Mouse (Mus musculus): ENCODE data around the gene Zfp94. TPM values are rescaled to one million over a fixed set of nuclear protein-coding genes. Genes with fewer than 3 reads are reported as not detected.

Zfp94 gene
- polyA plus RNA-seq, 1 experiment from 2014 or later, result 14.3 TPM

DNA sequence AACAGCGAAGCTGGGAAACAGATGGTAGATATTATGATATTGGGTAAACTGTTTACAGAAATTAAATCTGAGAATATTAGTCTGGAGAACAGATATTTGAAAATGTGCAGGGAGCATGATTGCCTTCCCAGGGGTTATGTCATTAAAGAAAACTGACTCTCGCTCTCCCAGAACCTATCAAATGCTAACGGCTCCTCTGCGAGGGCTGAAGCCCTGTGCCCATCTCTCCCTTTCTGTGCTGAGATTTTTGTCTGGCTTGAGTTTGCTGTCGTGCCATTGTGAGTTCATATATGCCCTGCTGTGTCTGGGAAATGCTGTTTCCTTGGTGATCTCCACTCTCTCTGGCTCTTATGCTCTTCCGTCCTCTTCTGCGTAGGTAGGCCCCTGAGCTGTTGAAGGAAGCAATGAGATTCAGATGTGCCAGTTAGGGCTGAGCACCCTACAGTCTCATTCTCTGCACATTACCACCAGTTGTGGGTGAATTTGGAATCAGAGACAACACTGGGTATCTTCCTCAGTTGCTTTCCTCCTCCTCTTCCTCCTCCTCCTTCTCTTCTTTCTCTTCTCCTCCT, 27.3 kb upstream of the Zfp94 start:
- no peak for ATAC-seq (ENCODE audit: insufficient number of reproducible peaks, insufficient read depth, low FRiP score, low TSS enrichment, low read depth)
- Histone ChIP-seq H3K4me1 (no peaks in the 10 kb centered on the region), H3K36me3 (no peaks in the 10 kb centered on the region), H3K27me3 (no peaks in the 10 kb centered on the region), H3K9me3 (no peaks in the 10 kb centered on the region), H3K4me2 (no peak overlapping the region), H3K4me3 (no peak overlapping the region), H3K9ac (no peak overlapping the region), H3K27ac (no peak overlapping the region)
- 42% methylated on average over 7 of the region's 7 CpGs for WGBS

DNA sequence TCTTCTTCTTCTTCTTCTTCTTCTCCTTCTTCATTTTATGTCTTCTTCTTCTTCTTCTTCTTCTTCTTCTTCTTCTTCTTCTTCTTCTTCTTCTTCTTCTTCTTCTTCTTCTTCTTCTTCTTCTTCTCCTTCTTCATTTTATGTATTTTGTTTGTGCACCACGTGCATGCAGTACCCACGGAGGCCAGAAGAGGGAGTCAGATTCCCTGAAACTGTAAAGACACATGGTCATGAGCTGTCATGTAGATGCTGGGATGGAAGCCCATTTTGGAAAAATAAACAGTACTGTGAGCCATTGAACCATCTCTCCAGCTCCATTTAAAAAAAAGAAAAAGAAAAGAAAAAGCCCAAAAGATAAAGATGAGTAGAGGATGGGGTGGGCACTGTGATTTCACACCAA, 21.8 kb upstream of the Zfp94 start:
- no peaks in the 10 kb centered on the region for H3K36me3 ChIP-seq
- H3K27ac ChIP-seq, result no peak overlapping the region
- no peak overlapping the region for H3K9ac ChIP-seq
- no peak for ATAC-seq (ENCODE audit: insufficient number of reproducible peaks, insufficient read depth, low FRiP score, low TSS enrichment, low read depth)
- no peak overlapping the region for H3K4me3 ChIP-seq
- H3K4me2 ChIP-seq, result no peak overlapping the region
- WGBS, result 46% methylated on average over 2 of the region's 2 CpGs
- no peaks in the 10 kb centered on the region for H3K4me1 ChIP-seq
- H3K9me3 ChIP-seq, result 0 out of 2 replicates have a peak, but pooled peaks cover under 1% of the 10 kb centered on the region
- peaks cover 15% of the 10 kb centered on the region for H3K27me3 ChIP-seq

DNA sequence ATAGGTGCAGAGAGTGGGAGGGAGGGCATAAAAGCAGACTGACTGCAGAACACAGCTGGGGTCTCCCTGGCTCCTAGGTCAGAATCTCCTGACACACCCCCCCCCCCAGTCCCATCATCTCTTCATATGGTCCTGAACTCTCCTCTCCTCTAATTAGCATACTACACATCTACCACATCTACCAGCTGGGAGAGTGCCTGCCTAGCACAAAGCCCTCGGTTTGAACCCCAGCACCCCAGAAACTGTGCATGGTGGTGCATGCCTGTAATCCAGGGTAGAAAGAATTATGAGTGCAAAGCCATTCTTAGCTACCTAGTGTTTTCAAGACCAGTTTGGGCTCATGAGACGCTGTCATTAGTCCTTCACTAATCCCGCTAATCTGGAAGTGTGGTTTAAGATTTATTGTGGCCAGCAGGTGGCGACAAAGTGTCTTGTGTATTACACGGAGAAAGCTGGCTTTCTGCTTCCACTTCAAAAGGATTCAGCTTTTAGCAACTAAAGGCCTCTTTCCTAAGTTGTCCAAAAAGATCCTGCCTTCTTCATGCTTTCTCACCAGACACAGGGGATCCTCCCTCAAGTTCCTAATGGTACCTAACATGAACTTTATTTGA, 19.3 kb upstream of the Zfp94 start:
- Histone ChIP-seq H3K4me1 (no peaks in the 10 kb centered on the region), H3K4me3 (no peak overlapping the region), H3K27ac (no peak overlapping the region), H3K27me3 (peaks cover 24% of the 10 kb centered on the region), H3K9ac (no peak overlapping the region), H3K36me3 (no peaks in the 10 kb centered on the region), H3K4me2 (no peak overlapping the region), H3K9me3 (0 out of 2 replicates have a peak, but pooled peaks cover 3% of the 10 kb centered on the region)
- 12% methylated on average over 5 of the region's 5 CpGs for WGBS
- ATAC-seq (ENCODE audit: insufficient number of reproducible peaks, insufficient read depth, low FRiP score, low TSS enrichment, low read depth), result no peak

DNA sequence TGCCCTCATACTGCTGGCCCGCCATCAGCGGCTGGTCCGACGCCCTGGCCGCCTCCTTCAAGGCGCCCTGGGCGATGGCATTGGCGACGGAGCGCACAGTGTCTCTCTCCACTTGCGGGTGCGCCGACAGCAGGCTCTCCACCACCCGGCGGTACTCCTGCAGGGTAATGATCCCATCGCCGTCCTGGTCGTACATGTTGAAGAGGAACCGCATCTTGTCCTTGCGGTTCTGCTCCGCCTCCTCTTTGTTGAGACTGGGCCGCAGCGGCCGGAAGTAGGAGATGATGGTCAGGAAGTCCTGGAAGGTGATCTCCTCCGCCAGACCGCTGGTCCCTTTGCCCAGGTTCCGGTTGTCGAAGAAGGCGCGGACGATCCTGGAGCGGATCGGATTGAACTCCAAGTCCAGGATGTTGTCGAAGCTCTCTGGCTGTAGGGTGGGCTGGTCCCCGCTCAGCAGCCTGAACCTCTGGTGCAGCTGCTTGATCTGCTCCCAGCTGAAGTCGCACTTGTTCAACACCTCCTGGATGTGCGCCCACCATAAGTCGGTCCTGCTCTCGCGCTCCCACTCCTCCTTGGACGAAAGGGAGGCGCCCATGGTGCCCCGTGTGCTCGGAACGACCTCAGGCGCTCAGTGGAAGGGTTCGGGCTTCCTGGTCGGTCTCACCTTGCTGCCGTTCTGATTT, 17.0 kb upstream of the Zfp94 start, which contains the start of gene Tescl:
Gene Tescl, minus strand, starts transcription at position 633 of the 683 bp plus-strand sequence.
- H3K27ac ChIP-seq, result no peak within 1 kb of the TSS
- H3K4me3 ChIP-seq, result no peak within 1 kb of the TSS; the same call in 1 of the 2 replicates
- H3K36me3 ChIP-seq, result no peaks in the 10 kb centered on the region
- no peak for ATAC-seq (ENCODE audit: insufficient number of reproducible peaks, insufficient read depth, low FRiP score, low TSS enrichment, low read depth)
- H3K9ac ChIP-seq, result no peak within 1 kb of the TSS
- H3K4me1 ChIP-seq, result no peaks in the 10 kb centered on the region
- H3K9me3 ChIP-seq, result 0 out of 2 replicates have a peak, but pooled peaks cover 3% of the 10 kb centered on the region
- H3K27me3 ChIP-seq, result peaks cover 24% of the 10 kb centered on the region
- H3K4me2 ChIP-seq, result peak within 1 kb of the TSS; percentile 22
- 50% methylated on average over 49 of the region's 49 CpGs for WGBS

DNA sequence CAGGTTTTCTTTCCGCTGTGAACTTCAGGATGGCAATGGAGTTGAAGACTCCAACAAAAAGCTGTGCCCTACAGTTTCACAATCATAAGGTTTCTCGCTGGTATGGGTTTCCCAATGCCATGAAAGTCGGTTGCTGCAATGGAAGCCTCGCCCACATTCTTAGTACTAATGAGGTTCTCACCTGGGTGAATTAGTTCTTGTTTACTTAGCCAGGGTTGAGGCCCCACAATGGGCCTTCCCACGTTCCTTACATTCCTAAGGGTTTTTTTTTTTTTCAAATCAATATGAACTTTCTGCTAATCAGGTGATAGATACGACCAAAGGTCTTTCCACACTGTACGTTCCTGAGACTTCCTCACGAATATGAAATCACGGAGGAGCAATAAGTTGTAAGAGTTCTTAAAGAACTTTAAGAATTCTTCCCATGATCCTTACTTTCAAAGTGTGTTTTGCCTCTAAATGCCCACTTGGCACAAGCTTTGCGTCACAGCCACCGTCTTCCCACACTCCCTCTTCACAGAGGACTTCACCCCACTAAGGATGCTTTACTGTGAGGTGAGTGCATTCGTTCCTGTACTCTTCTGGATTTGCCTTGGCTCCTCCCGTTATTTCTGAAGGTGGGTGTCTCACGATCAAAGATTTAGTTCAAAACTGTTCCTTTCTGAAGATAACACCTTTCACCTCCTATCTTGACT, 11.0 kb upstream of the Zfp94 start:
- Histone ChIP-seq H3K9me3 (peaks cover 9% of the 10 kb centered on the region), H3K4me3 (no peak overlapping the region), H3K27ac (no peak overlapping the region), H3K27me3 (0 out of 2 replicates have a peak, but pooled peaks cover under 1% of the 10 kb centered on the region), H3K4me2 (no peak overlapping the region), H3K9ac (no peak overlapping the region), H3K4me1 (peaks cover 7% of the 10 kb centered on the region; the same call in 1 of the 2 replicates), H3K36me3 (no peaks in the 10 kb centered on the region)
- ATAC-seq (ENCODE audit: insufficient number of reproducible peaks, insufficient read depth, low FRiP score, low TSS enrichment, low read depth), result no peak
- 85% methylated on average over 14 of the region's 14 CpGs for WGBS

DNA sequence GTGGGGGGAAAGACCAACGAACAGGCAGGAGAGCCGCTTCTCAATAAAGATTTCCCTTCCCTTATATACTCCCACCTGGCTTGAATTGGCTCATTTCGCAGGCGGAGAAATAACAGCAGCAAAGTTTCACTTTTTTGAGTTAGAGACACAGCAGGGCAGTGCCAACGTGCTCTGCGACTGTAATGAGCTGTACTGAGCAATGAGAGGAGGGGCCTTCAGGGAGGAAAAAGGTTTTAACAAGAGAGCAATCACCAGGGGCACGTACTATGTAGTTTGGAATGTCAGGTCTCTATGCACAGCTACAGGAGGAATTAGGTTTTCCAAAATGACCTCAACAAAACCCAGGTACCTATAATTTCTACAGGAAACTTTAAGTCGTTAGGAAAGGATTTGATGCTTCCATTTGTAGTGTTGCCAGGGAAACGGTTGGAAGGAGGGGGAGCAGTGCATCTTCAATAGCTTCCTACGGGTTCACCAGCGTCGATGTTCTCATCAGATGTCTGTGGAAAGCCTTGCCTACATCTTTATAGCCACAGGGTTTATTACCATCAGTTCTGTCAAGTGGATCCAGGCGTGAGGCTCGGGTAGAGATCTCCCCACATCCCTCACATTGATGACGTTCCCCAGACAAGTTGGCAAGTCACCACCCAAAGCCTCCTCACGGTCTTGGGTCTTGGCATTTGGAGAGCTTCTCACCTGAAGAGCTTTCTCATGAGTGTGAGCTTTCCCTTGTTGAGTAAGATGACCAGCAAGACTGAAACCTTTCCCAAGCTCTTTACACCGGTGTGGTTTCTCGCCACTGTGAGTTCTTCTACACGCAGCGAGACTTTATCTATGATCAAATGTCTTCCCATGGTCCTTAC, 10.0 kb upstream of the Zfp94 start:
- H3K36me3 ChIP-seq, result no peaks in the 10 kb centered on the region
- peaks cover 9% of the 10 kb centered on the region for H3K9me3 ChIP-seq
- peak overlapping the region; percentile 38 for H3K4me3 ChIP-seq
- 46% methylated on average over 20 of the region's 20 CpGs for WGBS
- no peaks in the 10 kb centered on the region for H3K27me3 ChIP-seq
- ATAC-seq (ENCODE audit: insufficient number of reproducible peaks, insufficient read depth, low FRiP score, low TSS enrichment, low read depth), result no peak
- H3K4me1 ChIP-seq, result peaks cover 7% of the 10 kb centered on the region; the same call in 1 of the 2 replicates
- peak overlapping the region; percentile 63 for H3K4me2 ChIP-seq
- peak overlapping the region; percentile 67 for H3K9ac ChIP-seq
- H3K27ac ChIP-seq, result peak overlapping the region; percentile 63

DNA sequence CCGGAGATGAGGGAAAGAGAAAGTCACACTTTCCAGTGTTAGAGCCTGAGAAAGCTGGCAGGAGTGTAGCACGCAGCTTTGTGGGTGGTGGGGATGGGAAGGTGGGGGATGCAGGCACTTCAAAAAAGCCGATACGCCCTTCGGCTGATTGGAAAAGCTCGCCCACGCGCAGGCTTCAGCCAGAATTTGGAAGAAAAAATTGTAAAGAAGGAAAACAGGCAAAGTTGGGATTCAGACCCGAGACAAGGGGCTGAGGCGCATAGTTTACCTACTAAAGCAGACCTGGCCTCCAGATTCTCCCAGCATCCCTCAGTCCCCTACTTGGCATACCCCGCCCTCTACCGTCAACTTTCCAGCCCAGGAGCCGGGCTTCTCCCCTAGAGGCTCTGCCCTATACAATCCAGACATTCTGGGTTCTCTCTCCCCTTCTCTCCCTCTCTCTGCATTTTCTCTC, 9.2 kb upstream of the Zfp94 start:
- Histone ChIP-seq H3K4me1 (peaks cover 7% of the 10 kb centered on the region; the same call in 1 of the 2 replicates), H3K9ac (peak overlapping the region; percentile 67), H3K9me3 (peaks cover 9% of the 10 kb centered on the region), H3K4me2 (peak overlapping the region; percentile 63), H3K27me3 (no peaks in the 10 kb centered on the region), H3K36me3 (no peaks in the 10 kb centered on the region), H3K4me3 (peak overlapping the region; percentile 38), H3K27ac (peak overlapping the region; percentile 63)
- peak; percentile 52; the same call in 1 of the 2 replicates for ATAC-seq (ENCODE audit: insufficient number of reproducible peaks, insufficient read depth, low FRiP score, low TSS enrichment, low read depth)
- 4% methylated on average over 13 of the region's 13 CpGs for WGBS

DNA sequence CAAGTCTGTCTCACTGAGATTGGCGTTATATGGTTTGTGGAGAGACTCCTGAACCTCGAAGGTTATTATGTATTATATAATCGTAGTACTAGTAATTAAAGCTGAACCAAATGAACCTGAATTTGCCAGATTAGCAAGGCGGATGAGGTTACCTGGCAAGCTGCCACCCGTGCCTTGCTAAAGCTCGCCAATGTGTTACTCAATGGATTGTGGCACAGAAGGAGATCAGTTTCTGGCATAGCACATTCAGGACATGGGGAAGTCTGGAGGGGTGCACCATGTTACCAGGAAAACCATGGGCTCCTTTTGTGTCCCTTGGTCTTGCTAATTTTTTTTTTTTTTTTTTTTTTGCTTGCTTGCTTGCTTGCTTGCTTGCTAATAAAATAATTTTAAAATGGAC, 8.7 kb upstream of the Zfp94 start:
- 80% methylated on average over 6 of the region's 6 CpGs for whole genome bisulfite sequencing
- H3K4me3 ChIP-seq, result peak overlapping the region; percentile 38; the same call in 1 of the 2 replicates
- H3K27ac ChIP-seq, result no peak overlapping the region
- peak overlapping the region; percentile 67; the same call in 1 of the 2 replicates for H3K9ac ChIP-seq
- peak overlapping the region; percentile 63 for H3K4me2 ChIP-seq
- peaks cover 9% of the 10 kb centered on the region for H3K9me3 ChIP-seq
- H3K36me3 ChIP-seq, result no peaks in the 10 kb centered on the region
- no peak for ATAC-seq (ENCODE audit: insufficient number of reproducible peaks, insufficient read depth, low FRiP score, low TSS enrichment, low read depth)
- no peaks in the 10 kb centered on the region for H3K27me3 ChIP-seq
- H3K4me1 ChIP-seq, result peaks cover 7% of the 10 kb centered on the region; the same call in 1 of the 2 replicates

DNA sequence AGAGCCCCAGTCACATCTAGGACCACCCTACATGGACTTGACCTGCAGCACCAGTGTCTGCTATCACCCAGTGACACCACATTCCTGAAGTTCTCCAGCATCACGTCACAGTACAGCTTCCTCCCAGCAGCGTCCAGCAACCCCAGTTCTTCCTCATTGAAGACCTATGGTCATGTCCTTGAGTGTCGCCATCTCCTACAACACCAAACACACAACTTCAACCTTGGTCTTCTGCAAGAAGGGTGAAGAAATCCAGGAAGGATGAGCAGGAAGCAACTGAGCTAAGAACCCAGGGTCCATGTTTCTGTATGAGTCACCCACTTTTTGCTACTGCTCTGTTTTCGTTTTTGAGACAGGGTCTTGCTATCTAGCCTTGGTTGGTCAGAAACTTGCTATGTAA, 6.1 kb upstream of the Zfp94 start:
- Histone ChIP-seq H3K9me3 (peaks cover 9% of the 10 kb centered on the region), H3K27ac (no peak overlapping the region), H3K4me2 (no peak overlapping the region), H3K4me3 (no peak overlapping the region), H3K27me3 (no peaks in the 10 kb centered on the region), H3K36me3 (no peaks in the 10 kb centered on the region), H3K4me1 (peaks cover 7% of the 10 kb centered on the region; the same call in 1 of the 2 replicates), H3K9ac (no peak overlapping the region)
- ATAC-seq (ENCODE audit: insufficient number of reproducible peaks, insufficient read depth, low FRiP score, low TSS enrichment, low read depth), result no peak
- 80% methylated on average over 4 of the region's 4 CpGs for WGBS

DNA sequence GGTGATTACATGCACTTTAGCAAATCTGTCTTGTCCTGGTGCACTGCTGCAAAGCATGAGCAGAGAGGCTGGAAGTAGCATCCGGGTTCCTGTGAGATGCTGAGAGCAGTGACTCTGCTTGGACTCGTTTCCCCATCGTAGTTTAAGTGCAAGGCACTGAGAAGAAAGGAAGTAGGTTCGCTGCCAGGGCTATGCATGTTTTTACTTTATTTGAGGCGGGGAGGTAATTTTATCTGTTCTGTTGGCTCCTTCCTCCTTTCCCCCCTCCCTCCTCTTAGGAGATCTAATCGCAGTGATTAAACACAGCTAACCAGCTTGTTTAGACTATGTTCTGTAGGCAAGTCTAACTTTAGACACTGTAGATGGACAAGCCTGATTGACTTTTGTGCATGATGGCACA, 2.5 kb upstream of the Zfp94 start:
- Histone ChIP-seq H3K4me1 (peaks cover 7% of the 10 kb centered on the region), H3K27me3 (no peaks in the 10 kb centered on the region), H3K27ac (peak overlapping the region; percentile 40; the same call in 1 of the 2 replicates), H3K4me2 (no peak overlapping the region), H3K9ac (no peak overlapping the region), H3K4me3 (no peak overlapping the region), H3K36me3 (no peaks in the 10 kb centered on the region), H3K9me3 (peaks cover under 1% of the 10 kb centered on the region; the same call in 1 of the 2 replicates)
- ATAC-seq (ENCODE audit: insufficient number of reproducible peaks, insufficient read depth, low FRiP score, low TSS enrichment, low read depth), result no peak
- 38% methylated on average over 6 of the region's 6 CpGs for WGBS
